Mouse (Mus musculus) kidney, adult 8-10 months (tissue): ENCODE measurements at regions not wholly inside any gene's neighbourhood (a gene's known extent, or its start where the extent isn't known, plus 50 kb on each side); places are given as distances from the start of the nearest gene placed in this dataset.
"Not testable (repeated sequence)": the region's sequence is repeated elsewhere in the genome, so short reads cannot be mapped to it uniquely, and the experiment has no call there.

Source experiments
- DNase-seq, 2 experiments: peaks; one replicate each; pipeline ENCODE4 v3.0.0; 2022

DNA sequence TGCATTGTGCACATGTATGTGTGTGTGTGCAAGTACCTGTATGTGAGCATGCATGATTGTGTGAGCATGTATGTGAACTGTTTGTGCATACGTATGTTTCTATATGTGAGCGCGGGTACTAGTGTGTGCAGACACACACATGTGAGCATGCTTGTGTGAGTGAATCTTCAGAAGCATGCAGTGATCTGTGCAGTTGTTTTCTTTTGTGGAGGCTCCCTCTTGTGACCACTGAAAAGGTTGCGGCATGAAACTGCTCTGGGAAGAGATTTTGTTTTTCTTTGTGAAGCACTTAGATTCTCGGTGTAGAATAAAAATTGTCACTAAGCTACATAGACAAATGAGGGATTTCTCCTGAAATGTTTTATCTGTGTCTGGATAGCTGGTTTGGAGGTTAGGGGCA lies 189.2 kb upstream of the Rapgef5 start:
- DNase-seq: not testable (repeated sequence)

DNA sequence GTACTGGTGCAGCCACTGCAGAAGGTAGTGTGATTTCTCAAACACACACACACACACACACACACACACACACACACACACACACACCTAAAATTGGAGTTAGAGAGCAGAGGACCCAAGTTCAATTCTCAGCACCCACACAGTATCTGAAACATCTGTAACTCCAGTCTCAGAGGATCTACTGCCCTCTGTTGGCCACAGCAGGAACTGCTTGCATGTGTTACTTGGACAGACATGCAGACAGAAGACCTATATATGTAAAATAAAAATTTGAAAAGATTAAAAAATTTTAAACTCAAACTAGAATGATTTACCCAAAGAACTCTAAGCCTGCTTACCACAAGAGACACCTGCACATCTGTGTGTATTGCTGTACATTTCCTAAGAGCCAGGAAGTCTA lies 185.9 kb upstream of the Rapgef5 start:
- no peak for DNase-seq

DNA sequence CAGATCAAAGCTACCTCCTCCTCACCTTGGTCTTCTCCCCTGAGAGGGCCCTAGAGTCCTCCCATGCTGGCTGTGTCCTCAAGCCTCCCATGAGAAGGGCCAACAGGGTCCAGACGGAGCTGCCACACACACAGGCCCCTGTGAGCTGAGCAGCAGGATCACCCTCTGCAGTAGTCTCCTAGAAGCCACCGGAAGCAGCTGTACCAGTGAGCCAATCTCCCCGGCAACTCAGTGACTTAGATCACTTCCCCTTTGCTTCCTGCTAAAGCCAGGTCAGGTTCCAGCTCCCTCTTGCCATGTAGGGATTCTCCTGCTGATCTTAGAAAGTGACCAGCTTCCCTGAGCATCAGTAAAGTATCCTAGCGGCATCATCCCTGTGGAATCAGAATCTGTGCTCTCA lies 179.4 kb upstream of the Rapgef5 start:
- no peak for DNase-seq

DNA sequence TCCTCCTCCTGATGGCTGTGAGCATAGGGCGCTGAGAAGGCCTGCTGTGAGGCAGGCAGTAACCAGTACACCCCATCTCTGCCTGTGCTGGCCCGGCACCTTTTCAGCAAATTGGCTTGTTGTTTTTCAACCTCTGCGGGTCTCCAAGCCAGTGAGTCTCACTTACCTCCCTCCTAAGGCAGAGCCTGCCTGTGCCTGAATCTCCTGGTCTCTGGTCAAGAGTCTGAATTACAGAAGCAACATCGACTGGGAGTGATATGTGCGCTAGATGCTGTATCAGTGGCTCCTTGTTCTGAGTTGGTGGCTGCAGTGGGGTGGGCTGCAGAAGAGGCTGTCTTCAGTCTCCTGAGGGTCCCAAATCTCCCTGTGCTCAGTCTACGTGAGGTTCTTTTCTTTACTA lies 174.0 kb upstream of the Rapgef5 start:
- DNase-seq: no peak

DNA sequence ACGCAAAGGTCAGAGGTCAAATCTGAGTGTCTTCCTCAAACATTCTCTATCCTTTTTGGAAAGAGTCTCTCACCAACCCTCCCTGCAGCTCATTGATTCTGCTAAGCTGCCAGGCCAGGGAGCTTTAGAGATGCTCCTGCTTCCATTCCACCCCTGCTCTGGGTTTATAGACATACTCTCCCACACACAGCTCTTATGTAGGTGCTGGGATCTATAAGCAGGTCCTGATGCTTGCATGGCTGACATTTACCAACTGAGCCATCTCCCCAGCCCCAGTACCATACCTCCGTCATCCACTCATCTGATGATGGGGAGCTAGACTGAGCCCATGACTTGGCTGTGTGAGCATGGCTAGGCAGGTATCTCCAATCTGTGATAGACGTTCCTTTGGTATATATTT lies 173.2 kb upstream of the Rapgef5 start:
- no peak for DNase-seq

DNA sequence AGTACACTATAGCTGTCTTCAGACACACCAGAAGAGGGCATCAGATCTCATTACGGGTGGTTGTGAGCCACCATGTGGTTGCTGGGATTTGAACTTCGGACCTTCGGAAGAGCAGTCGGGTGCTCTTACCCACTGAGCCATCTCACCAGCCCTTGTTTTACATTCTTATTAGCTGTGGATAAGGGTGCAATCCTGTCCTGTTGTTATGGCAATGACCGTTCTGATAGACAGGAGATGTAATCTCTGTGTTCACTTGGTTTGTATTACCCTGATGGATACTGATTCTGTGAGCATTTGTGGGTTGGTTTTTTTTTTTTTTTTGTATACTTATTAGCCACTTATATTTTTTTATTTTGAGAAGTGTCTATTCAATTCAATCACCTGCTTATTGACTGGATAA lies 172.7 kb upstream of the Rapgef5 start:
- DNase-seq: not testable (repeated sequence)

DNA sequence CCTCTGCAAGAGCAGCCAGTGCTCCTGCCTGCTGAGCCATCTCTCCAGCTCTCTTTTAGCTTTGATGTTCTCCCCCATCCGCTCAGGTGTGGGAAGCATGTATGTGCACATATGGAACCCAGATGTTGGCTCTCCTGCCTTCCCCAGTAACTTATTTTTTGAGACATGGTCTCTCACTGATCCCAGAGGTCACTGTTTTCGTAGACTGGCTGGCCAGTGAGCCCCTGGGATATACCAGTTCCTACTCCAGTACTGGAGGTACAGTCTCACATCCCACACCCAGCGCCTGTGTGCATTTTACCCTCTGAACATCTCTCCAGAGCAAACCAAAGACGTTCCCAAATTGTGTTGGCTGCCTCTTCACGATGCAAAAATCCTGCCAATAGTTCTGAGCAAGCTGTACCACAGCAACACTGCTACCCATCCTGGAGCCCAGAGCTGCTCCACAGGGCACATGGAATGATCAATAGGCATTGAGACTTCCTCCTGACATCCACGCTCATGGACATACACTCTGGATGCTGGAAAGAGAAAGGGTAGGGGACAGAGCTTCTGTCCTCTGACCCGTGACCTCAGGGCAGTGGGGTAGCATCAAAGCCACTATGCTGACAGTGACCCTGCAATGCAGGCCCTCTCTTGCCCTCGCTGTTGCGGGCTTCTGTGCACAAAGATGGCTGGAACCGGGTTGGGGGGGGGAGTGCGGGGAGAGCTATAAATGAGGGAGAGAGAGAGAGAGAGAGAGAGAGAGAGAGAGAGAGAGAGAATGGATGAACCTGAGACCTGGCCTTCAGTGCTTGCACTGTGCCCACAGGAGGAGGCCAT lies 171.8 kb upstream of the Rapgef5 start:
- no peak for DNase-seq

DNA sequence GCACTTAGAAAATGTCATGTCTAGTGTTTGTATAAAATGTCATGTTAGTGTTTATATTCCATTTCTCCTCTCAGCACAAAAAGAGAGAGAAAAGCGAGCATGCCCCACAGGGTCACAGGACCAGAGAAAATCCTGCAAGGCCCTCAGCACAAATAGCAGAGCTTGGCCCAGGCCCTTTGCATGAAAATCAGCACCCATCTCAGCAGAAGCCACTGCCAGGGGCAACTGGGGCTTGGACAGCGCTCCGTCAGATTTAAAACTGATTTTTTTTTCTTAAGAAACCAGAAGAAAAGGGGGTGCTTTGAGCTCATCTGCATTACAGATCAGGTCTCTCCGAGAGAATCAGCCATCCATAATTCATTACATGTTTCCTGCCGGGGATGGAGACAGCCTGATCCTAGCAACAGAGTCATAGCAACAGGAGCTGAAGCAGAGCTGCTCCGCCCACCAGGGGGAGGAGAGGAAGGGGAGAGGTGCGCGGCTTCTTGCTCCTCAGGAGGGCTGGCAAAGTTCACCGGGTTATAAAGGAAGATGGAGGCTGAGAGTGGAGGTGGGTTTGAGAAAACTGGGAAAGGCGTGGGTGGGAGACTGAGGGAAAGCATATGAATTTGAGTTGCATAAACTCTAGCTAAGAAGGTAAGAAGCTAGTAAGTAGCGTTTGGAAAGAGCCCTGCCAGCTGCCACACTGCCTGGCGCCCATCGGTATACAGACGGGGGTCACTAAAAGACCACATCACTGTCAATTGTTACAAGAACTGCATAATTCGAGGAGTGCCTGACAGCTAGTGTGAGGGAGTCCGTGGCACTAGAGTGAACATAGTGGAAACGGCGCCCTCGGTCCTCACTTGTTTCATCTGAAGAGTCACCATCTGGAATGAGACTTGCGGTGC lies 170.9 kb upstream of the Rapgef5 start:
- no peak for DNase-seq

DNA sequence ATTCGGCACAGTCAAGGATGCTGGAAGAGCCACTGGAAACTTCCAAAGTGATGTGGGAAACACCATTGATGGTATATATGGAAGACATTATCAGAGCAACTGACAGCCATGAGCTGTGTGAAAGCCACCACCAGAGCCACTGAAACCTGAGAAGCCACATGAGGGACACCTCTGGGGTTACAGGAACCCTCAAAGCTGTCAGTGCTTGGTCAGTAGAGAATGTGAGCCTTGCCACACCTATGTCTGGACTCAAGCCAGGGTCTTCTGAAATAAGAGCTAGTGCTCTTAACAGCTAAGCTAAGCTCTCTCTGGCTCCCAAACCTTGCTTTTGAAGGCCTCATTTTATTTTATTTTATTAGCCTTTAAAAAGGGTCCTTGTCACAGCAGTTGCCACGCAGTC lies 170.2 kb upstream of the Rapgef5 start:
- DNase-seq: no peak

DNA sequence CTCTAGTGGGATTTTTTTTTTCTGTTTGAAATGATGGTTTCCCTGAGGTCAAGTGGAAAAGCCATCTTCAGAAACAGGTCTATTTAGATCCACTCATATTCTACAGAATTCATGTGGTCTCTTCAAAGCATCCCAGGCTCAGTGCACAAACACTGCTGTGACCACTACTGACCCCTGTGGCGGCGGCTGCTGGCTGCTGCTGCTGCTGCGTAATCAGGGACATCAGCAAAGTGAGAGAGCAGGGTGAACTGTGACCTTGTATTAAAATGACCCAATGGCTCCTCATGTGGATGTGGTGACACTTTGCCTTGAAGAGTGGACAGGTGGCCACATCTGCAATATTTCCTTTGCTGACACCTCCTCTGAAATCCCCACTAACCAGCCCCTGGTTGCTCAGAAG lies 169.1 kb upstream of the Rapgef5 start:
- no peak for DNase-seq

DNA sequence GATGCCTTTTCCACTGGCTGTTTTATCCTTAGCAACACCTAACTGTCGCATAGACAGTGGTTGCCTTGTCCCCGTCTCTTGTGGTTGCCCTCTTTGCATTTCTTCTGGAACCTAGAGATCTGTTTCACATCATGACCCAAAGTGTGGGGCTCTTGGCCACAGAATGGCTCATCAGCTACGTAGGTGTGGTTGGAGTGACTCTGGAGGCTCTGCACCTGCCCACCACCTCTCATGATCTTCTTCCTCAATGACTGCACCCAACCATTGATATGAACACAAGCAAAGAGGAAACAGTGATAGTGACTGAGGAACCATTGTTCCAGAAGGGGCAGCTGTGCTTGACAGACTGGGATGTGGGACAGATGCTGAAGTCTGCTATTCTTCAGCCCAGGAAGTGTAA lies 167.8 kb upstream of the Rapgef5 start:
- no peak for DNase-seq

DNA sequence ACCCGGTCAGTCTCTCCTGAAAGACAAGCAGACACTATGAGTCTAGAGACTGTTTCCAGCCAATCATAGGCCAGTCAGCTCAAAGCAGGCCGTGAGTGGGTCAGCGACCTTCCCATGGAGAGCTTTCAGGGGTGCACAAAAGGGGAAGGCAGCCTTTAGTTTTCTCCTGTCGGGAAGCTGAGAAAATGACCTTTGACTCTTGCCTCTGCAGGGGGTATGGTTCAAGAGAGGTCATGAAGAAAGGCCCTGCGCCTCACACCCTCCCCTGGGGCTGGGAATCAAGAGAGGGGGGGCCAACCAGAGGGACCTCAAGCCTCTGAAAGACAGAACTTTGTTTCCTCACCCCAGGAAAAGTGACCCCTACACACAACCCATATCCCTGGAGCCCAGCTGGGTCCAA lies 164.4 kb upstream of the Rapgef5 start:
- DNase-seq: peak; percentile 5 to 47

DNA sequence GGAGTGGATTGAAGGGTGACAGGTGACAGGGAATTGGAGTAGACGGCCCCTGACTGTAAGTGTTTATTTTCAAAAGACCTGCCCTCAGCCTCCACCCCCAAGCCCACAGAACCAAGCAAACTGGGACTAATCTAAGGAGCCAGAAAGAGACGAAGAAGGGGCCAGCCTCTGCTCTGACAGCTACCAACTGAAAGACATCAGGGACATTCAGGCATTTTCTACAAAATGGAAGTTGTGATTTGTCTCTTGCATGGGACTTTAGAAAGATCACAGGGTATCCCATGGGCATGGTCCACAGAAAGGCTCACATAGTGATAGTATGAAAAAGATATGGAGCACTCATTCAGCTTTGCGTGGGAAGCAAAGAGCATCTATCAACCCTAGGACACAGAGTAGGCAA lies 163.8 kb upstream of the Rapgef5 start:
- no peak for DNase-seq

DNA sequence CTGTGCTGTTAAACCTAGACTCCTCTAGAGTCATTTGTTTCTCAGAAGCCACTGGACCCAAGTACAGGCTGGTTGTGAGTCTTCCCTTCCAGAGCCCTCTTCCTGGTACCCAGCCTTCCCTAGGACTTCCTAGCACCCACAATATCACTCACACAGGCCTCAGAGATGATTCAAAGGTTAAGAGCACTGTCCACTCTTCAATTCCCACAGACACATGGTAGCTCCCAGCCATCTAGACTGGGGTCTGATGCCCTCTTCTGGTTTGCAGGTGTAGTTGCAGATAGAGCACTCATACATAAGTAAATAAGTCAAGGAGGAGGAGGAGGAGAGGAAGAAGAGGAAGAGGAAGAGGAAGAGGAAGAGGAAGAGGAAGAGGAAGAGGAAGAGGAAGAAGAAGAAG lies 163.3 kb upstream of the Rapgef5 start:
- DNase-seq: peak; percentile 9 to 12

DNA sequence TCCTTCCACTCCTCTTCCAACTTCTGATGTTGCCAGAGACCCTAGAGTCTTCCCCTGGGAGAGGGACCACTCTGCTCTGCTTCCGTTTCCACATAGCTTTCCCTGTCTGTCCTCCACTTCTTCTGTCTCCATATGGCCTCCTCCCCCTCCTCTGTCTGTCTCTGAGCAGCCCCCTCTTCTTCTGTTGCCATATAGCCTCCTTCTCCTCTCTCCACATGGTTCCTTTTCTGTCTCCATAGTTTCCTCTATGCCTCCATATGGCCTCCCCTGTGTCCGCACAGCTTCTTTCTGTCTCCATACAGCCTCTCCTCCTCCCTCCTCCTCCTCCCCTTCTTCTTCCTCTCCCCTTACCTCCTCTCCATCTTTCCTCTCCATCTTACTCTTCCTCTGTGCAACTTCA lies 158.5 kb upstream of the Rapgef5 start:
- DNase-seq: no peak

DNA sequence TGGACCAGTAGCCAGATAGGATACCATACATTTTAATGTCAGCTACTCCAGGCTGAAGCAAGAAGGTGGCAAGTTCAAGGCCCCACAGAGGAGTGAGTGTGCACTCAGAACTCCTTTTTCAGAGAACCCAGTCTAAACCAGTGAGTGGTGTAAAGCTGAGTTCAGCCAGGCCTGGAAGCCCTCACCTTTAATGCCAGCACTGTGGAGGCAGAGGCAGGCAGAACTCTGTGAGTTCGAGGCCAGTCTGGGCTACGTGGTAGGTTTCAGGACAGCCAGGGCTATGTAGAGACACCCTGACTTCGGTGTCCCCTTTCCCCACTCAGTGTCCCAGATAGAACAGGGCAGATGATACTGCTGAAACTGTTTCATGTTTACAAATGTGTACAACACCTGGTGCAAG lies 157.4 kb upstream of the Rapgef5 start:
- no peak for DNase-seq

DNA sequence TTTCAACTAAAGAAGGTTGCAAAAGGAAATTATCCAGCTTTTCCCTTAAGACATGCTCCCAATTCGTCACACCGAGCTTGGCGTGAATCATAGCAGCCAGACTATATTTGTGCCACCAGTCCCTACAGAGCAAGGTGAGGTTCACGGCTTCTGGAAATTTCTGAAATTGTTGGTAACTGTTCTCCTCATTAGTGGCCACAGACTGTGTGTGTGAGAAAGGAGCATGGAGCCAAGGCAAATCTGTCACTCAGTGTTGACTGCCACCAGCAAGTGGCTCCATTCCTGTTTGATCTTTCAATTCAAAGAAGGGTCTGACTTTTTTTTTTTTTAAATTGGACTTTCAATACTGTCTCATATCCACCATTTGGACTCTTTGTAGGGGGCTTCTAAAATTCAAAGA lies 156.1 kb upstream of the Rapgef5 start:
- no peak for DNase-seq

DNA sequence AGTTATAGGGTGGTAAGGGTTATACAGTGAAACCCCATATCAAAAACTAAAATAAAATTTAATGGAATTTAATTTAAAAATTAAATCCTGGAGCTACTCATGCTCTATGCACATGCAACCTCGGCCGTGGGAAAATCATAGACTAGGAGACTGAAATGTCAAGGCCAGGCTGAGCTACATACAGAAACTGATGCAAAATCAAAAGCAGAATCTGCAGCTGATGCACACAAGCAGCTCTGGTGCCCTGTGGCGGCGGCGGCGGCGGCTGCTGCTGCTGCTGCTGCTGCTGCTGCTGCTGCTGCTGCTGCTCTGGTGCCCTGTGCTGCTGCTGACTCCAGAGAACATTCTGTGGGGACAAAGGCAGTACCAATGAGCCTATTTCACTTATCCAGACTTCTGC lies 154.5 kb upstream of the Rapgef5 start:
- no peak for DNase-seq

DNA sequence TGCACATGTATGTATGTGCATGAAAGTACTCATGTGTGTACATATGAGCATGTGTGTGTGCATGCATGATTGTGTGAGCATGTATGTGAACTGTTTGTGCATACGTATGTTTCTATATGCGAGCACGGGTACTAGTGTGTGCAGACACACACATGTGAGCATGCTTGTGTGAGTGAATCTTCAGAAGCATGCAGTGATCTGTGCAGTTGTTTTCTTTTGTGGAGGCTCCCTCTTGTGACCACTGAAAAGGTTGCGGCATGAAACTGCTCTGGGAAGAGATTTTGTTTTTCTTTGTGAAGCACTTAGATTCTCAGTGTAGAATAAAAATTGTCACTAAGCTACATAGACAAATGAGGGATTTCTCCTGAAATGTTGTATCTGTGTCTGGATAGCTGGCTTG lies 152.8 kb upstream of the Rapgef5 start:
- not testable (repeated sequence) for DNase-seq

DNA sequence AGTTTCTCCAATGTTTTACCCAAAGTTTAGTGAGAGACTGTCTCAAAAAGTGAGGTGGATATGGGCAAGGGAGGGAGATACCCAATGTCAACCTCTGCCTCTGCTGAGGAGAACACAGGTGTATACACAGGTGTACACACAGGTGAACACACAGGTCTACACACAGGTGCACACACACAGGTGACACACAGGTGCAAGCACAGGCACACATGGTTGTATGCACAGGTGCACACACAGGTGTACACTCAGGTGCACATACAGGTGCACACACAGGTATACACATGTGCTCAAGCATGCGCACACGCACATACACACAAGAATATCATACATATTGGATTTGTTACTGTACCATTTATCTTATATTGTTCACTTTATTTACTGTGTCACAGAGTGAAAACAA lies 151.1 kb upstream of the Rapgef5 start:
- no peak for DNase-seq

DNA sequence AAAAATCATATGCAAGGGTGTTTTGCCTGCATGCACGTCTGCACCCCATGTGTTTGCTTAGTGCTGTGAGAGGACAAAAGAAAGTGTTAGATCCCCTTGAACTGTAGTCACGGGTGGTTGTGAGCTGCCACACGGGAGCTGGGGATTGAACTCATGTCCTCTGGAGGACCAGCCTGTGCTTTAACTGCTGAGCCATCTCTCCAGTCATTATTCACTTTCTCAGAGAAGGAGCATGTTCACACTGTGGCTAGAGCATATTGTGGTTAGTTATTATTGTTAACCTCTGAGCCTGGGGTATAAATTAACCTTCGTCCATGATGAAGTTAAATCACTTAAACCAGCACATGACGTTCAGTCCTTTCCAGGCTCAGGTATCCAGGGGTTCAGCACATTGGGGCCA lies 150.4 kb upstream of the Rapgef5 start:
- DNase-seq: no peak

DNA sequence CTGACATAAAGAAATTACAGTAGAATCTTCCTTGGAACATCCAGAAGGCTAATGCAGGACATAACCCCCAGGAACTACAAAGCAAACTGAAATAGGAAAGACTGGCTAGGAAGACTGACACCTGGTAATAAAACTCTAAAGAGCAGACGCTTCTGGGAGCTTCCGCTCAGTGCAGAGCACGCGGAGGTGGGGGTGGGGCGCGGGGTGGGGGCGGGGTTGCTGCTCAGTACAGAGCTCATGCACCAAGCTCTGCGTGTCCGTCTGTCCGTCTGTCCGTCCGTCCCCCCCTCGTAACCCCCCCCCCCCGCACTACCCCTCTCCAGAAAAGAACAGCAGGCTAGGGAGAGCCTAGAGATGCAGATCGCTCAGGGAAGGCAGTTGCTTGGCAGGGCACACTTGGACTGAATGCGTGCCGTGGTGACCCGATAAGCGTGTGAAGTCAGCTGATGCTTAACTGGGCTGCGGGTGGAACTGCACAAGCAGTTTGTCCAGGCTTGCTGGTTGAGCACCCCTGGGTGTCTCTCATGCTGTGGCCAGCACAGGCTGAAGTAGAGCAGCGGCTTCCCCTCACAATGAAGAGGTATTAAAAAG lies 137.9 kb upstream of the Rapgef5 start:
- DNase-seq: no peak

DNA sequence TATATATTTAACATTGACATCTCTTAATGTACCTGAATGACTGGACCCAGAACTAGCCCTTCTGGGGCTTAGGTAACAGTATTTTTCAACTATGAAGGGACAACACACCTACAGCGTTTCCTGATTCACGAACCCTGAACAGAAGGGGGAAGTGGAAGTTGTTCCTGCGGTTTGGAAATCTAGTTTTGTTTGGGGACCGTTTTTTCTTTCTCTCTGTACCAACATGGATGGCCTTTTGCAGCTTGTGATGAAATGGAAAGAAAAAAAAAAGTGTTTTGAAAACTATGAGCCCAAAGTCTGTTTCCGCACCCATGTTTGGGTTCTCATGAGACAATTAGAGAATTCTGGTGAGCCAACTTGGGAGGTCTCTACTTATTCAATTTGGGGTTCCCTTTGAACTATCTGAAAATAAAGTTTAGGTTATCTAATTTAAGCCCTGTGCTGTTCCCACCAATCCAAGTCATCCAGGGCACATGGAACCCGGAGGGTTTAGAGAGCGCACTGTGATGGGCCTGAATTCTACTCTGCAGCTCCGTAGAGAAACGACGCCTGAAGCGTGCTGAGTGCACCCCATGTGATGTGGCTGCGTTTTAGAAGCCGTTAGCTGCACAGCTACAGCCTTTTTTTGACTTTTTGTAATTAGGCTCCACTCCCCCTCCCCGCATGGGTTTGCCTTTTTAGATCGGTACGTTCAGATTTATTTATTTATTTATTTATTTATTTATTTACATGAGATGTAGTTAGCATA lies 137.0 kb upstream of the Rapgef5 start:
- no peak for DNase-seq
